Mouse (Mus musculus) heart, embryonic 15.5 days (tissue): ENCODE results near the gene Gm49510. TPM values are rescaled to one million over a fixed set of nuclear protein-coding genes. Genes with fewer than 3 reads are reported as not detected.

Source experiments
- ATAC-seq: fragments of 200-750 bp; cut with Nextera tagmentation; replicated peaks from 2 replicates; pipeline ENCODE4 v1.8.0; 2017; ENCODE audit warnings: low read depth, moderate TSS enrichment; ENCODE audit not compliant: insufficient number of reproducible peaks, insufficient read depth, low FRiP score
- H3K27ac ChIP-seq: fragments of 300-500 bp; sonication (generic); 2 replicates; pipeline ENCODE4 v1.5.1; 2015; ENCODE audit warnings: mild to moderate bottlenecking, inconsistent platforms
- H3K27me3 ChIP-seq: fragments of 300-500 bp; sonication (generic); 2 replicates; pipeline ENCODE4 v1.6.1; 2015; ENCODE audit warnings: inconsistent platforms
- H3K36me3 ChIP-seq: fragments of 300-500 bp; sonication (generic); 2 replicates; pipeline ENCODE4 v1.6.1; 2015; ENCODE audit warnings: mild to moderate bottlenecking, inconsistent platforms
- H3K4me1 ChIP-seq: fragments of 300-500 bp; sonication (generic); replicated peaks from 2 replicates; pipeline ENCODE4 v1.6.1; 2015; ENCODE audit warnings: inconsistent platforms
- H3K4me2 ChIP-seq: fragments of 300-500 bp; sonication (generic); 2 replicates; pipeline ENCODE4 v1.6.1; 2015; ENCODE audit warnings: inconsistent platforms, mild to moderate bottlenecking, moderate library complexity
- H3K4me3 ChIP-seq: fragments of 300-500 bp; sonication (generic); 2 replicates; pipeline ENCODE4 v1.5.1; 2015; ENCODE audit warnings: mild to moderate bottlenecking, inconsistent platforms
- H3K9ac ChIP-seq: fragments of 300-500 bp; sonication (generic); 2 replicates; pipeline ENCODE4 v1.6.1; 2015; ENCODE audit warnings: mild to moderate bottlenecking, inconsistent platforms
- H3K9me3 ChIP-seq: fragments of 300-500 bp; sonication (generic); replicated peaks from 2 replicates; pipeline ENCODE4 v1.6.1; 2016; ENCODE audit warnings: inconsistent platforms
- WGBS: fragments of 180-500 bp; shearing (Covaris S2); methylation state at CpG from one replicate; pipeline ENCODE4 v1.1.7; 2015; ENCODE audit warnings: mixed read lengths; 5-methylcytosine and 5-hydroxymethylcytosine counted together
- polyA plus RNA-seq: library from polyadenylated mRNA; unstranded; fragments of >200 nt; fragmentation: Nextera tagmentation; extraction: Ambion mirVana; gene quantifications from 2 replicates; pipeline ENCODE4 v1.2.1, GENCODE M21; 2015

The Gm49510 gene
- polyA plus RNA-seq, 1 experiment from 2014 or later = not detected

DNA sequence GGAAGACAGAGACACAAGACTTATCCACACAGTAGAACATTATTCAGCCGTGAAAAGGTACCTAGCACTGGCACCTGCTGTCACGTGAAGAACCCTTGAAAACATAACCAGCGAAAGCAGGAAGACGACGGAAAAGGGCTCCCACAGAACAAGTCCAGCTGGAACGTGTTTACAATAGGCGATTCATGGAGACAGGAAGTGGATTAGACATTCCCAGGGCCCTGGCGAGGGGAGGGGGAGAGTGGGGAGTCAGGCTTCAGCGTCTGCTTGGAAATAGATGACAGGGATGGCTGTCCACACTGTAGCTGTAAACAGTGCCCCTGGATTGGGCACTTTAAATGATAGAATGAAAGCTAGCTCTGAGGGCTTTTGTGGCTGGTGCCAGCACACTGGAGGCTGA, 31.1 kb upstream of the Gm49510 start:
- H3K9me3 ChIP-seq = no peaks in the 10 kb centered on the region
- 38% methylated on average over 9 of the region's 9 CpGs for WGBS
- ATAC-seq = peak; percentile 70
- no peak overlapping the region for H3K4me3 ChIP-seq
- no peaks in the 10 kb centered on the region for H3K36me3 ChIP-seq
- H3K27ac ChIP-seq = peak overlapping the region; percentile 75
- H3K4me1 ChIP-seq = peaks cover 19% of the 10 kb centered on the region
- H3K27me3 ChIP-seq = 0 out of 2 replicates have a peak, but pooled peaks cover 3% of the 10 kb centered on the region
- no peak overlapping the region for H3K9ac ChIP-seq
- H3K4me2 ChIP-seq = no peak overlapping the region

GRCm38 (mm10) chr15:78868826-78869233, 30.6 kb upstream of the Gm49510 start:
- no peak overlapping the region for H3K9ac ChIP-seq
- H3K36me3 ChIP-seq = no peaks in the 10 kb centered on the region
- peak overlapping the region; percentile 75 for H3K27ac ChIP-seq
- no peak overlapping the region for H3K4me2 ChIP-seq
- 67% methylated on average over 7 of the region's 7 CpGs for WGBS
- no peaks in the 10 kb centered on the region for H3K9me3 ChIP-seq
- peaks cover 14% of the 10 kb centered on the region for H3K4me1 ChIP-seq
- no peak overlapping the region for H3K4me3 ChIP-seq
- 0 out of 2 replicates have a peak, but pooled peaks cover 3% of the 10 kb centered on the region for H3K27me3 ChIP-seq
- no peak for ATAC-seq

GRCm38 (mm10) chr15:78869775-78870174, 29.7 kb upstream of the Gm49510 start:
- no peak for ATAC-seq
- Histone ChIP-seq H3K4me2 (no peak overlapping the region), H3K9ac (no peak overlapping the region), H3K36me3 (no peaks in the 10 kb centered on the region), H3K4me3 (no peak overlapping the region), H3K27me3 (0 out of 2 replicates have a peak, but pooled peaks cover 3% of the 10 kb centered on the region), H3K27ac (no peak overlapping the region), H3K4me1 (peaks cover 11% of the 10 kb centered on the region), H3K9me3 (no peaks in the 10 kb centered on the region)
- 23% methylated on average over 6 of the region's 6 CpGs for WGBS

GRCm38 (mm10) chr15:78872021-78872608, 27.4 kb upstream of the Gm49510 start:
- no peak overlapping the region for H3K27ac ChIP-seq
- ATAC-seq = no peak
- 51% methylated on average over 5 of the region's 5 CpGs for WGBS

GRCm38 (mm10) chr15:78873803-78874435, 25.5 kb upstream of the Gm49510 start:
- 43% methylated on average over 13 of the region's 13 CpGs for WGBS

More at GRCm38 (mm10) chr15:78872021-78872608, 27.4 kb upstream of the Gm49510 start:
- Histone ChIP-seq H3K4me1 (peaks cover 25% of the 10 kb centered on the region), H3K9me3 (no peaks in the 10 kb centered on the region), H3K27me3 (no peaks in the 10 kb centered on the region), H3K9ac (no peak overlapping the region), H3K4me2 (no peak overlapping the region), H3K36me3 (no peaks in the 10 kb centered on the region), H3K4me3 (no peak overlapping the region)

DNA sequence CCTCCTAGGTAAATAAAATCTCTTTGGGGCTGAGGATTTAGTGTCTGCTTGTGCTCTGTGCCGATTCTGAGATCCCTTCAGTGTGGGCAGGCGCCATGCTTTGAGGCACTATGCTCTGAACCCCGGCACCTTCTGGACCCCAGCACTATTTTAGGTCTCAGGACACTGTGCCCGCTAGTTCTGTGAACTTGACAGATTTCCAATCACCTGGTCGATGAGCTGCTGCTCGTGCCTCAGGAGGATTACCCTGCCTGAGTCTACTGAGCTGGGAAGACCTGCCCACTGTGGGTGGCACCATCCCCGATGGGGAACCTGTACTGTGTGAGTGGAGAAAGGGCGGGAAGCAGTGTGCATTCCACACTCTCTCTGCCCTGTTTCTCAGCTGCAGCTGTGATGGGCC, 24.5 kb upstream of the Gm49510 start:
- Histone ChIP-seq H3K27ac (0 out of 2 replicates have a peak overlapping the region, but pooled peaks have one; percentile 21), H3K9ac (no peak overlapping the region), H3K36me3 (no peaks in the 10 kb centered on the region)

More at GRCm38 (mm10) chr15:78873803-78874435, 25.5 kb upstream of the Gm49510 start:
- Histone ChIP-seq H3K36me3 (no peaks in the 10 kb centered on the region), H3K4me2 (no peak overlapping the region), H3K4me3 (no peak overlapping the region), H3K9ac (no peak overlapping the region), H3K27ac (no peak overlapping the region), H3K9me3 (no peaks in the 10 kb centered on the region), H3K4me1 (peaks cover 27% of the 10 kb centered on the region), H3K27me3 (no peaks in the 10 kb centered on the region)
- ATAC-seq = no peak

DNA sequence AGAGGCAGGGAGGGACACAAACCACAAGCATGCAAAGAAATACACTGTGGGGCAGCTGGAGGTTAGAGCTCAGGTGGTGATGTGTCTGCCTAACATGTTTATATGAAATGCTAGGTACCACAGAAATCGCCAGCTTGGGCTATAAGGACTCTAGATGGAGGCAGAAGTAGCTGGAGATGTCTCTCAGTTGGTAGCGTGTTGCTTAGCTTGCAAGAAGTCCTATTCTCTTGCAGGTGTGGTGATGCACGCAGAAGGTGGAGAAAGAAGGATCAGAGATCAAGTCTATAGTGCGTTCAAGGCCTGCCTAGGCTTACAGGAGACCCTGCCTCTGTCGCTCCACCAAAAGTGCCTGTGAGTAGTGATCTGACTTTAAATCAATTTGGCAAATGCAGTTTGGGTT, 23.9 kb upstream of the Gm49510 start:
- H3K4me2 ChIP-seq = peak overlapping the region; percentile 81
- no peaks in the 10 kb centered on the region for H3K36me3 ChIP-seq
- no peak overlapping the region for H3K4me3 ChIP-seq
- no peak overlapping the region; the same call in 1 of the 2 replicates for H3K9ac ChIP-seq
- no peak for ATAC-seq
- H3K27ac ChIP-seq = peak overlapping the region; percentile 100
- no peaks in the 10 kb centered on the region for H3K27me3 ChIP-seq
- no peaks in the 10 kb centered on the region for H3K9me3 ChIP-seq
- peaks cover 35% of the 10 kb centered on the region for H3K4me1 ChIP-seq
- WGBS = 73% methylated on average over 5 of the region's 5 CpGs

More for the DNA sequence above, 24.5 kb upstream of the Gm49510 start:
- Histone ChIP-seq H3K9me3 (no peaks in the 10 kb centered on the region), H3K4me3 (no peak overlapping the region), H3K4me1 (peaks cover 34% of the 10 kb centered on the region), H3K4me2 (no peak overlapping the region), H3K27me3 (no peaks in the 10 kb centered on the region)
- WGBS = 73% methylated on average over 8 of the region's 8 CpGs
- no peak for ATAC-seq

GRCm38 (mm10) chr15:78876258-78876696, 23.2 kb upstream of the Gm49510 start:
- peak overlapping the region; percentile 91 for H3K9ac ChIP-seq
- H3K9me3 ChIP-seq = no peaks in the 10 kb centered on the region
- no peaks in the 10 kb centered on the region for H3K27me3 ChIP-seq
- H3K36me3 ChIP-seq = peaks cover 5% of the 10 kb centered on the region
- 1% methylated on average over 17 of the region's 17 CpGs for WGBS
- peak overlapping the region; percentile 81 for H3K4me2 ChIP-seq
- H3K4me1 ChIP-seq = peaks cover 37% of the 10 kb centered on the region
- peak overlapping the region; percentile 100 for H3K27ac ChIP-seq
- ATAC-seq = no peak
- H3K4me3 ChIP-seq = peak overlapping the region; percentile 88

DNA sequence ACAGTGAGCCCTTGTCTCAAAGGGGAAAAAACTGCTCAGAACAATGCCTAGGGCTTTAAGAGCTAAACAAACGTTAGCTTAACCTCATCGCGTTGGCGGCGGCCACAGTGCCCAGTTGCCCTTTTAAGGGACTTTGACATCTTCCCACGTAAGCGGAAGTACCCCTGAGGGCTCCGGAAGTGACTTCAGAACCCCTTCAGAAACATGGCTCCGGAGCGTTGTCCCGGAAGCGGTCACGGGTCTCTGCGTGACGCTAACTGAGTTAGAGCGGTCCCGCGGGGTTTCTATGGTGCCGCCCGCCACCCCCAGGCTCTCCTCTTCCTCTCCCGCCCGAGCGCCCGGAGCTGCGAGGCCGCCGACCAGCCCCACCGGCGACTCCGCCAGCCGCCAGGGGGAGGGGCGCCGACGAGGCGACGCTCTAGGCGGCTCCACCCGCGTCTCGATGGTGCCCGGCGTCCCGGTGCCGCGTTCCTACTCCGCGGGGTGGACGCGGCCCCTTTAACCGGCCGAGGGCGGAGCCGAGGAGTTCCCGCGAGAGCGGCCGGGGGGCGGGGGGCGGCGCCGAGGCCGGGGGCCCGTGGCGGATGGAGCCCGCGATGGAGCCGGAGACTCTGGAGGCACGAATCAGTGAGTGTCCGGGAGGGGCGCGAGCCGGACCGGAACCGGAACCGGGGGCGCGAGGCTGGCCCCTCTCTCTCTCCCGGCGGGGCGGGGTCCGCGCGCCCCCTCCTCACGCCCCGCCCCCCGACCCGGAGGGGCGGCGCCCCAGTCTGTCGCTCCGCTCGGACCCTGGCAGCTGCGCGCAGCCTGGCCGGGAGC, 22.3 kb upstream of the Gm49510 start, which contains the start of gene Gga1:
Gene Gga1, plus strand, starts transcription at position 200 of the 819 bp plus-strand sequence.
- H3K27me3 ChIP-seq = no peaks in the 10 kb centered on the region
- WGBS = under 1% methylated on average over 69 of the region's 95 CpGs
- peak; percentile 92 for ATAC-seq
- H3K4me3 ChIP-seq = peak within 1 kb of the TSS; percentile 88
- peak within 1 kb of the TSS; percentile 91 for H3K9ac ChIP-seq
- H3K4me1 ChIP-seq = peaks cover 37% of the 10 kb centered on the region
- peaks cover 14% of the 10 kb centered on the region for H3K36me3 ChIP-seq
- H3K27ac ChIP-seq = peak within 1 kb of the TSS; percentile 100
- peak within 1 kb of the TSS; percentile 81 for H3K4me2 ChIP-seq
- no peaks in the 10 kb centered on the region for H3K9me3 ChIP-seq

- Histone ChIP-seq H3K4me2 (peak overlapping the region; percentile 81), H3K4me3 (peak overlapping the region; percentile 88), H3K36me3 (peaks cover 21% of the 10 kb centered on the region), H3K27me3 (no peaks in the 10 kb centered on the region), H3K9me3 (no peaks in the 10 kb centered on the region), H3K9ac (peak overlapping the region; percentile 91), H3K27ac (peak overlapping the region; percentile 100), H3K4me1 (peaks cover 37% of the 10 kb centered on the region)
- WGBS = under 1% methylated on average over 17 of the region's 17 CpGs
- ATAC-seq = no peak
Observed at GRCm38 (mm10) chr15:78877810-78878390, 21.6 kb upstream of the Gm49510 start.
